Mouse (Mus musculus) embryonic facial prominence, embryonic 11.5 days (tissue): Measurements from ENCODE around the gene P2ry2. TPM values are rescaled to one million over a fixed set of nuclear protein-coding genes. Genes with fewer than 3 reads are reported as not detected.

Experiments used
- ATAC-seq: fragments of 200-750 bp; cut with Nextera tagmentation; replicated peaks from 2 replicates; pipeline ENCODE4 v1.8.0; 2017; ENCODE audit warnings: low read depth; ENCODE audit not compliant: insufficient number of reproducible peaks, low FRiP score, low TSS enrichment
- DNase-seq: peaks from one replicate; pipeline ENCODE4 v3.0.0-alpha.2; 2015; ENCODE audit warnings: low spot score
- H3K27ac ChIP-seq: fragments of 300-500 bp; sonication (generic); replicated peaks from 2 replicates; pipeline ENCODE4 v1.5.1; 2014; ENCODE audit warnings: mild to moderate bottlenecking, low read depth, low read length, control low read depth
- H3K27me3 ChIP-seq: fragments of 300-500 bp; sonication (generic); 2 replicates; pipeline ENCODE4 v1.6.1; 2014; ENCODE audit warnings: mild to moderate bottlenecking, low read length, moderate library complexity, mixed read lengths; ENCODE audit not compliant: control insufficient read depth, insufficient read depth
- H3K36me3 ChIP-seq: fragments of 300-500 bp; sonication (generic); replicated peaks from 2 replicates; pipeline ENCODE4 v1.6.1; 2014; ENCODE audit warnings: low read depth, mild to moderate bottlenecking, low read length, moderate library complexity, mixed read lengths; ENCODE audit not compliant: control insufficient read depth, insufficient read depth
- H3K4me1 ChIP-seq: fragments of 300-500 bp; sonication (generic); 2 replicates; pipeline ENCODE4 v1.6.1; 2014; ENCODE audit warnings: low read length, mixed read lengths; ENCODE audit not compliant: control insufficient read depth, insufficient read depth
- H3K4me2 ChIP-seq: fragments of 300-500 bp; sonication (generic); 2 replicates; pipeline ENCODE4 v1.6.1; 2014; ENCODE audit warnings: low read depth, mild to moderate bottlenecking, control low read depth, low read length, moderate library complexity
- H3K4me3 ChIP-seq: fragments of 300-500 bp; sonication (generic); 2 replicates; pipeline ENCODE4 v1.5.1; 2014; ENCODE audit warnings: low read depth, low read length, control low read depth
- H3K9ac ChIP-seq: fragments of 300-500 bp; sonication (generic); replicated peaks from 2 replicates; pipeline ENCODE4 v1.6.1; 2014; ENCODE audit warnings: mild to moderate bottlenecking, control low read depth, low read length
- H3K9me3 ChIP-seq: fragments of 300-500 bp; sonication (generic); replicated peaks from 2 replicates; pipeline ENCODE4 v1.6.1; 2016; ENCODE audit warnings: mild to moderate bottlenecking, low read length, inconsistent platforms, mixed read lengths; ENCODE audit not compliant: control insufficient read depth
- WGBS: fragments of 180-500 bp; shearing (Covaris S2); extraction: QIAGEN DNeasy Blood & Tissue Kit; methylation state at CpG from one replicate; pipeline ENCODE4 v1.1.7; 2014; 5-methylcytosine and 5-hydroxymethylcytosine counted together
- polyA plus RNA-seq: library from polyadenylated mRNA; unstranded; fragments of >200 nt; fragmentation: Nextera tagmentation; extraction: Ambion mirVana; gene quantifications from 2 replicates; pipeline ENCODE4 v1.2.1, GENCODE M21; 2014

P2ry2 gene
- polyA plus RNA-seq, 1 experiment from 2014 or later, result 0.46 TPM

DNA sequence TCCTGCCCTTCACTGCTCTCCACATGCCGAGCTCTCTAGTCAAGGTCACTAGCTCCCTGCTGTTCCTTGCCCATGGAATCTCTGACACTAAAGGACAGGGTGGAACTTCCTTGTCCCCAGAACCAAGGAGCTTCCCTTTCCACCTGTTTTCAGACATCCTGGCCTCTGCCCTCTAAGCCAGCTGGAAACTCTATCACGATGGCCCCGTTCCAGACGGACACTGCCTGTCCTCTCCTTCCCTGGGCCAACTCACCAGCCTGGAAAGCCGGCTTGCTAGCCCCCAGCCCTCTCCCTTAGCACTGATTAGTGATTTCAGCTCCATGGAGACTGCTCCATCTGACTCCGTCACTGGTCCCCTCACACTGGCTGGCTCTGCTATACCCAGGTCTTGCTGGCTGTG is 10.4 kb downstream of the P2ry2 start:
- Histone ChIP-seq H3K4me2 (no peak overlapping the region), H3K27me3 (no peaks in the 10 kb centered on the region), H3K36me3 (no peaks in the 10 kb centered on the region), H3K4me3 (no peak overlapping the region), H3K27ac (no peak overlapping the region), H3K4me1 (no peaks in the 10 kb centered on the region; the same call in none of the 2 replicates), H3K9ac (no peak overlapping the region), H3K9me3 (no peaks in the 10 kb centered on the region)
- ATAC-seq (no peak), DNase-seq (no peak)
- WGBS, result 72% methylated on average over 6 of the region's 6 CpGs

DNA sequence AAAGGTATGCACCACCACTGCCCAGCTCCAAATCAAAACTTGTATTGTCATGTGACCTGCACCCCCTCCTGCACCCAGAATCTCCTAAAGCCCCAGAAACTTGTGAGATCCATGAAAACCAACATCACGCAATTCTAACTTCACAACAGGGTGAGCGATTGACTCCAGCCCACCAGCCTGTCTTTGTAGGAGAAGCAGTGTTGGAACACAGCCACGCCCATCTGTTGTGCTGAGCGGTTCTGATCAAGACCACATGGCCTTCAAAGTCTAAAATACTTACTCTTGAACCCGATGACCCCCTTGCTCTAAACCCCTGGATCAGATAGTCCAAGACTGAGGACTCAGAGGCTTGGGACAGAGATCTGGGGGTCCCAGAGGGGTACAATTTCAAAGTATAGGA is 13.0 kb downstream of the P2ry2 start:
- H3K27ac ChIP-seq, result no peak overlapping the region
- no peaks in the 10 kb centered on the region; the same call in none of the 2 replicates for H3K4me1 ChIP-seq
- no peak for ATAC-seq
- H3K4me3 ChIP-seq, result no peak overlapping the region
- no peaks in the 10 kb centered on the region for H3K9me3 ChIP-seq
- WGBS, result 63% methylated on average over 5 of the region's 5 CpGs
- H3K27me3 ChIP-seq, result no peaks in the 10 kb centered on the region
- no peak for DNase-seq
- H3K36me3 ChIP-seq, result no peaks in the 10 kb centered on the region
- H3K4me2 ChIP-seq, result no peak overlapping the region
- H3K9ac ChIP-seq, result no peak overlapping the region

DNA sequence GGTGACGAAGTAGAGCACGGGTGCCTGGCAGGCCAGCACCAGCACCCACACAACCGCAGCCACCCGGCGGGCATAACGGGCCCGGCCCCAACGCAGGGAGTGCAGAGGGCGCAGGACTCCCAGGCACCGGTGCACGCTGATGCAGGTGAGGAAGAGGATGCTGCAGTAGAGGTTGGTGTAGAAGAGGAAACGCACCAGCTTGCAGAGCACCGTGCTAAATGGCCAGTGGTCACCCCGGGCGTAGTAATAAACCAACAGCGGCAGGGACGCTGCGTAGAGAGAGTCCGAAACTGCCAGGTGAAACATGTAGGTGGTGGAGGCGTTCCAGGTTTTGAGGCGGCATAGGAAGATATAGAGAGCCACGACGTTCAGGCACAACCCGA is 14.1 kb downstream of the P2ry2 start:
- H3K36me3 ChIP-seq, result no peaks in the 10 kb centered on the region
- H3K27me3 ChIP-seq, result no peaks in the 10 kb centered on the region
- WGBS, result 87% methylated on average over 24 of the region's 24 CpGs
- no peak overlapping the region for H3K4me2 ChIP-seq
- H3K9ac ChIP-seq, result no peak overlapping the region
- no peak for DNase-seq
- no peaks in the 10 kb centered on the region; the same call in none of the 2 replicates for H3K4me1 ChIP-seq
- ATAC-seq, result no peak
- H3K27ac ChIP-seq, result no peak overlapping the region
- no peaks in the 10 kb centered on the region for H3K9me3 ChIP-seq
- no peak overlapping the region for H3K4me3 ChIP-seq

DNA sequence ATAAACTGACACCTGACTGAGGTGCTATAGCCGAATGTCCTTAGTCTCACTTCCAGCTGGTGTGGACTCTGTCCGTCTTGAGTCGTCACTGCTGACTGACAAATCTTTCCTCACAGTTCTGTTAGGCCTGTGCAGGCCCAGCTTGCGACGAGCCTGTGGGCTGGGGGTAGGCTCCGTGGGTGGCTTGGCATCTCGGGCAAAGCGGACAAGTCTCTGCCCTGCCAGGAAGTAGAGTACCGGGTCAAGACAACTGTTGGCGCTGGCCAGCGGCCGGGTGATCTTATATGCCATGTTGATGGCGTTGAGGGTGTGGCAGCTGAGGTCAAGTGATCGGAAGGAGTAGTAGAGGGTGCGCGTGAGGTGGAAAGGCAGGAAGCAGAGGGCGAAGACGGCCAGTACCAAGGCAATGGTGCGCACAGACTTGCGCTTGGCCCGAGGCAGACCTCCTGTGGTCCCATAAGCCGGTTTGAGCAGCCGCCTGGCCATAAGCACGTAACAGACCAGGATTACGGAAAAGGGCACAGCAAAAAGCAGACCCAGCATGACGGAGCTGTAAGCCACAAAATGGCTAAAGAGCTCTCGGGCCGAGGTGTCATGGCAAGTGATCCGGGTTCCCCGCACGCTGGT is 14.6 kb downstream of the P2ry2 start:
- Histone ChIP-seq H3K4me3 (no peak overlapping the region), H3K9ac (no peak overlapping the region), H3K9me3 (no peaks in the 10 kb centered on the region), H3K27me3 (no peaks in the 10 kb centered on the region), H3K4me2 (no peak overlapping the region), H3K27ac (no peak overlapping the region), H3K36me3 (no peaks in the 10 kb centered on the region), H3K4me1 (no peaks in the 10 kb centered on the region)
- 83% methylated on average over 31 of the region's 31 CpGs for WGBS
- DNase-seq, result no peak
- ATAC-seq, result no peak

DNA sequence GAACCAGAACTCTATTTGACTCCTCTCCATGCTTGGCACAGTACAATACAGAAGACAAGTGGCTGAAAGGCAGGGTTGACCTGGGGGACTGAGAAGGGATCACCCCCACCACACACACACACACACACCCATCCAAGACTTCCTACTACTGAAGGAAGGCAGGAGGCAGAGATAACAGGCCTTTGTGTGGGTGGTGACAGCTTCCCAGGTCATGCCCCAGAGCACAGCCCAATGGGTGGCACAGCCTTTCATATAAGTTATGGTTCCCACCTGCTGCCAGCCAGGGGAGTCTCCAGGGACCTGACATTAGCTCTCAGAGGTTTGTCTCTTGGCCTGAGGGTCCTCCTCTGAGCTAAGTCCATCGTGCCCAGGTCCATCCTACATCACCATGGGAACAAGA is 15.5 kb downstream of the P2ry2 start:
- DNase-seq (no peak), ATAC-seq (no peak)
- H3K4me1 ChIP-seq, result no peaks in the 10 kb centered on the region
- H3K9me3 ChIP-seq, result no peaks in the 10 kb centered on the region
- no peak overlapping the region for H3K4me2 ChIP-seq
- H3K9ac ChIP-seq, result no peak overlapping the region
- H3K27me3 ChIP-seq, result no peaks in the 10 kb centered on the region
- no peak overlapping the region for H3K27ac ChIP-seq
- no peak overlapping the region for H3K4me3 ChIP-seq
- no peaks in the 10 kb centered on the region for H3K36me3 ChIP-seq
- 43% methylated on average over 1 of the region's 1 CpGs for WGBS

DNA sequence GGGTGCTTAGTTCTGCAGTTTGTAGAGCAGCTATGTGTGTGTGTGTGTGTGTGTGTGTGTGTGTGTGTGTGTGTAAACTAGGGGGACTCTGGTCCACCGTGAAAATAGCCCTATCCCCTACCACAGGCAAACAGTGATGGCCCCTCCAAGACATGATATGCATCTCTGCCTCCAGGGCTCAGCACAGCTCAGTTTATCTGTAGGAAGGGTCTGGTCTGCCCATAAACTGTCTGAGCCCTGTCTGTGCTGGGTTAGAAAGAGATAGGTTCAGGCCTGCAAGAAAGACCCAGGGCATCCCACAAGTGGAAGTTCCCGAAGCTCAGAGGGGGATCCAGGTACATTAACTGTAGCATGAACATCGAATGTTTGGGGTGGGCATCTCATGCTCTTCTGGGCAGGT is 16.7 kb downstream of the P2ry2 start:
- DNase-seq (no peak), ATAC-seq (no peak)
- Histone ChIP-seq H3K9me3 (no peaks in the 10 kb centered on the region), H3K27ac (no peak overlapping the region), H3K9ac (no peak overlapping the region), H3K36me3 (no peaks in the 10 kb centered on the region), H3K4me2 (no peak overlapping the region), H3K27me3 (no peaks in the 10 kb centered on the region), H3K4me3 (no peak overlapping the region), H3K4me1 (no peaks in the 10 kb centered on the region)
- WGBS, result 90% methylated on average over 3 of the region's 3 CpGs

DNA sequence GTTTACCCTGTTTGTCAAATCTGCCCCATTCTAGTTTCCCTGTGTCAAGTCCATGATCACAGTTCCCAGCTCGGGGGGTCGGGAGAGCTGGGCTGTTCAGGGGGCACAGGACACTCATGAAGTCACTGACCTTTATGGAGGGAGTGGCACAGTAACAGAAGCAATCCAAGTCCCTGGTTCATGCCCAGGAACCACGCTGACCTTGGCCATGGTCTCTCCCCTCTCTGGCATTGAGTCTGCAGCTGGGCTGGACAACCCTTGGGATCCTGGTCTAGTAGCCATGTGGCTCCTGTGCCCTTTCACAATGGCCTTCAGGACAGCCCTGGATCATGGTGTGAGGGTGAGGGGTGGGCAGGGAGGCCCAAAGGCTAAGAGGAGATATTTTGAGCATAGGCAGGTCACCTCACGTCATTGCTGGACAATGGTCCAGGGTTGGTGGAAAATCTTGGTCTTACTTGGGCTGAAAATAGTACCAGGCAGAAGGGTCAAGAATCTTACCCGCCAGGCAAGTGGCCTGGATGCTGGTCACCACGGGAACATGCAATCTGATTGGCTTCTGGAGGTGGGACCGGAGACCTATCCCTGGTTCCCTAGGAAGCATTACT is 17.3 kb downstream of the P2ry2 start:
- no peak overlapping the region for H3K4me3 ChIP-seq
- H3K36me3 ChIP-seq, result no peaks in the 10 kb centered on the region
- no peaks in the 10 kb centered on the region for H3K9me3 ChIP-seq
- no peak overlapping the region for H3K9ac ChIP-seq
- no peak overlapping the region for H3K4me2 ChIP-seq
- H3K27me3 ChIP-seq, result no peaks in the 10 kb centered on the region
- H3K27ac ChIP-seq, result no peak overlapping the region
- DNase-seq, result no peak
- no peak for ATAC-seq
- H3K4me1 ChIP-seq, result no peaks in the 10 kb centered on the region
- 89% methylated on average over 7 of the region's 7 CpGs for WGBS

DNA sequence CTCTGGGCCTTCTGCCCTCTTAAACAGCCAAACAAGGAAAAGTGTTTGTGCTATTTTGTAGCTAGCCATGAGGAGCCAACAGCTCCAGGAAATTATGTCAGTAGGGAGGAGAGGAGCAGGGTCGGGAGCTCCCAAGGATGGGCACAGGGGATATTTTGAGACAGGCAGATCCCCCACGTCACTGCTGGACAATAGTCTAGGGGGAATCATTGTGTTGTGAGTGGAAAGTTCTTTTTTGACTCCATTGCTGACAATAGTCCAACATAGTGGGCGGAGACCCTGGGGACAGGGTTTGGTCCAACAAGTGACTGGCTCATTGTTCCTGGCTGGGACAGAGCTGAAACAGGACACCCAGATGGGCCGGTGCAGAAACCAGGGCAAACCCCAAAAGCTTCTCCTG is 19.5 kb downstream of the P2ry2 start:
- H3K4me2 ChIP-seq, result no peak overlapping the region
- no peak overlapping the region for H3K27ac ChIP-seq
- ATAC-seq (no peak), DNase-seq (no peak)
- H3K4me1 ChIP-seq, result no peaks in the 10 kb centered on the region
- H3K9me3 ChIP-seq, result no peaks in the 10 kb centered on the region
- 54% methylated on average over 4 of the region's 4 CpGs for WGBS
- no peak overlapping the region for H3K4me3 ChIP-seq
- no peaks in the 10 kb centered on the region for H3K27me3 ChIP-seq
- no peak overlapping the region for H3K9ac ChIP-seq
- no peaks in the 10 kb centered on the region for H3K36me3 ChIP-seq
